Comparison of ENCODE assay signal across 14 mouse cellular contexts in the genomic region with DNA sequence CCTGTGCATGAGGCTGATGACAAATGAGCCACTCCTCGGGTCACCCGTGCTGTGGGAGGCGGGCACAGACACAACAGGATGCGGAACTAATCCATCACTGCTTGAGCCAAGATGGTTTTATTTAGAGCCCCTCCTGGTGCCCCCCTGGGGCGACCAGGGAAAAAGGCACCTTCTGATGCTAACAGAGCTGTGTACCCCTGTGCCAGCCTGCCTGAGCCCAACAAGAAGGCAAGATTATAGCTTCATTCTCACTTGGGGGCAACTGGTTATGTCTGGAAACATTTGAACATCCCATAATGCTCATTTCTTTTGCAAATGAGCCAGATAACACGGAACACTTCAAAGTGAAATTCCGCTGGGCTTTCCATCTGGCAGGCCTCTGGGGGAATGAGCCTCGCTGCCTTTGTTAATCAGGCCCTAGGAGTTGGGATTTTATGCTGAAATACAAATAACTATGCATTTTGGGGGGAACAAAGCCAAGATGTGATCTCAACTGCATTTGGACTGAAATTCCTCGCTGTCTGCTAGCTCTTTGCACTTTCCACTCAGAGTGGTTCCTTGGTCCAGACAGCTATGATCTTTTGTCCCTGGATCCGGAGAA.
DNase-seq lines count a peak whose midpoint lies in the region; ATAC-seq and TF ChIP-seq lines count a peak whose summit lies in the region.
"Had no signal": no experiment of that assay in that cellular context is flagged by ENCODE, and none has a peak within 500 bp of the region (broad histone marks: within the 10 kb centered on the region; RNA-seq: fewer than 3 reads in every experiment).

No protein-coding gene starts in this region.

- no peak for TF ChIP-seq POLR2A in limb, embryonic 14.5 days (IDR thresholded peaks at IDR 0.05; ENCODE audit: borderline replicate concordance, extremely low read depth, insufficient read depth, insufficient read length)

- H3K4me3 ChIP-seq in hindbrain, embryonic 13.5 days = no peak overlapping the region
- no peak overlapping the region for H3K4me3 ChIP-seq in hindbrain, embryonic 12.5 days
- H3K4me3 ChIP-seq in neural tube, embryonic 13.5 days = no peak overlapping the region
- H3K4me3 ChIP-seq in limb, embryonic 14.5 days (replicated peaks; ENCODE audit: low read length) = no peak overlapping the region
- H3K4me3 ChIP-seq in gastrocnemius, adult 2 months = no peak overlapping the region
- H3K4me3 ChIP-seq: left cerebral cortex, adult 2 months; liver, embryonic 12.5 days had no signal

- WGBS in hindbrain, embryonic 13.5 days = 29% methylated on average over 10 of the region's 10 CpGs
- WGBS in hindbrain, embryonic 12.5 days = 34% methylated on average over 10 of the region's 10 CpGs
- 30% methylated on average over 10 of the region's 10 CpGs for WGBS in neural tube, embryonic 13.5 days
- WGBS in limb, embryonic 14.5 days = 36% methylated on average over 10 of the region's 10 CpGs

- no peak overlapping the region for H3K9ac ChIP-seq in hindbrain, embryonic 13.5 days
- H3K9ac ChIP-seq in hindbrain, embryonic 12.5 days = no peak overlapping the region
- no peak overlapping the region for H3K9ac ChIP-seq in neural tube, embryonic 13.5 days
- no peak overlapping the region for H3K9ac ChIP-seq in limb, embryonic 14.5 days (ENCODE audit: low read depth, low read length, severe bottlenecking)
- H3K9ac ChIP-seq: liver, embryonic 12.5 days had no signal

- peaks cover 32% of the 10 kb centered on the region for H3K4me1 ChIP-seq in hindbrain, embryonic 13.5 days (replicated peaks)
- H3K4me1 ChIP-seq in hindbrain, embryonic 12.5 days = peaks cover 32% of the 10 kb centered on the region
- peaks cover 24% of the 10 kb centered on the region for H3K4me1 ChIP-seq in neural tube, embryonic 13.5 days (replicated peaks)
- H3K4me1 ChIP-seq in limb, embryonic 14.5 days (ENCODE audit: control insufficient read depth, insufficient read depth, low read length) = peaks cover 11% of the 10 kb centered on the region
- H3K4me1 ChIP-seq: liver, embryonic 12.5 days had no signal

- no peak overlapping the region for H3K4me2 ChIP-seq in hindbrain, embryonic 13.5 days
- no peak overlapping the region for H3K4me2 ChIP-seq in hindbrain, embryonic 12.5 days (replicated peaks)
- no peak overlapping the region for H3K4me2 ChIP-seq in neural tube, embryonic 13.5 days
- no peak overlapping the region for H3K4me2 ChIP-seq in limb, embryonic 14.5 days (replicated peaks; ENCODE audit: low read depth, low read length, severe bottlenecking)
- H3K4me2 ChIP-seq: liver, embryonic 12.5 days had no signal

- no peaks in the 10 kb centered on the region for H3K36me3 ChIP-seq in hindbrain, embryonic 13.5 days
- H3K36me3 ChIP-seq in hindbrain, embryonic 12.5 days = no peaks in the 10 kb centered on the region
- no peaks in the 10 kb centered on the region for H3K36me3 ChIP-seq in neural tube, embryonic 13.5 days
- H3K36me3 ChIP-seq in limb, embryonic 14.5 days (ENCODE audit: control insufficient read depth, insufficient read depth, low read length) = no peaks in the 10 kb centered on the region
- H3K36me3 ChIP-seq: liver, embryonic 12.5 days had no signal

- ATAC-seq in hindbrain, embryonic 13.5 days (ENCODE audit: low FRiP score) = no peak
- no peak for ATAC-seq in hindbrain, embryonic 12.5 days (ENCODE audit: low FRiP score)
- peak; percentile 57; the same call in 1 of the 2 replicates for ATAC-seq in neural tube, embryonic 13.5 days (ENCODE audit: low read depth)
- no peak for ATAC-seq in limb, embryonic 14.5 days (ENCODE audit: low FRiP score, low read depth)
- ATAC-seq: liver, embryonic 12.5 days had no signal

- peak overlapping the region; percentile 53 for H3K27ac ChIP-seq in hindbrain, embryonic 13.5 days
- no peak overlapping the region for H3K27ac ChIP-seq in hindbrain, embryonic 12.5 days
- peak overlapping the region; percentile 38; the same call in 1 of the 2 replicates for H3K27ac ChIP-seq in neural tube, embryonic 13.5 days (replicated peaks)
- H3K27ac ChIP-seq in limb, embryonic 14.5 days (replicated peaks; ENCODE audit: low read depth, low read length) = peak overlapping the region; percentile 39; the same call in 1 of the 2 replicates
- no peak overlapping the region for H3K27ac ChIP-seq in gastrocnemius, adult 2 months
- H3K27ac ChIP-seq: left cerebral cortex, adult 2 months; liver, embryonic 12.5 days had no signal

- H3K9me3 ChIP-seq in hindbrain, embryonic 13.5 days = no peaks in the 10 kb centered on the region
- no peaks in the 10 kb centered on the region for H3K9me3 ChIP-seq in hindbrain, embryonic 12.5 days (replicated peaks)
- no peaks in the 10 kb centered on the region for H3K9me3 ChIP-seq in neural tube, embryonic 13.5 days
- no peaks in the 10 kb centered on the region for H3K9me3 ChIP-seq in limb, embryonic 14.5 days (ENCODE audit: control insufficient read depth, low read length)
- H3K9me3 ChIP-seq: liver, embryonic 12.5 days had no signal

- no peak for DNase-seq in neural tube, embryonic 10.5 days (ENCODE audit: extremely low spot score, low spot score)
- peak; percentile 60 for DNase-seq in limb, embryonic 14.5 days (ENCODE audit: low spot score)
- DNase-seq in urinary bladder, postnatal 36 days (ENCODE audit: low spot score in 2 of 2) = no peak
- no peak for DNase-seq in thymus, postnatal 0 days (ENCODE audit: low spot score)
- no peak for DNase-seq in gastrocnemius, adult 2 months
- DNase-seq: B cell, adult 2 months; cerebellum, postnatal 14 days; gastrocnemius, postnatal 10 days; kidney, postnatal 10 days had no signal

- intact Hi-C loops in gastrocnemius, adult 2 months (cut with DNase I) = no loop called here

- 0 out of 2 replicates have a peak, but pooled peaks cover 3% of the 10 kb centered on the region for H3K27me3 ChIP-seq in hindbrain, embryonic 13.5 days
- peaks cover 3% of the 10 kb centered on the region; the same call in 1 of the 2 replicates for H3K27me3 ChIP-seq in hindbrain, embryonic 12.5 days
- peaks cover 9% of the 10 kb centered on the region; the same call in 1 of the 2 replicates for H3K27me3 ChIP-seq in neural tube, embryonic 13.5 days
- H3K27me3 ChIP-seq in limb, embryonic 14.5 days (ENCODE audit: control insufficient read depth, insufficient read depth, low read length) = no peaks in the 10 kb centered on the region

- no peak for TF ChIP-seq CTCF in gastrocnemius, adult 2 months (IDR thresholded peaks at IDR 0.05)

Comparison
In these comparisons a context has a peak if more than half of its experiments do, and no peak if none do; other contexts are left out.
1. H3K27ac ChIP-seq: peak in hindbrain, embryonic 13.5 days (single experiment), neural tube, embryonic 13.5 days (single experiment) and limb, embryonic 14.5 days (single experiment); none in hindbrain, embryonic 12.5 days (single experiment) and gastrocnemius, adult 2 months (single experiment).